Comparison of ENCODE assay signal across 8 mouse cellular contexts in genomic region chr11:61408184-61409027, GRCm38 (mm10). TPM values are rescaled to one million over a fixed set of nuclear protein-coding genes. Genes with fewer than 3 reads are reported as not detected.
DNase-seq lines count a peak whose midpoint lies in the region; ATAC-seq and TF ChIP-seq lines count a peak whose summit lies in the region.

No protein-coding gene starts in this region.

- peaks cover 37% of the 10 kb centered on the region for H3K27me3 ChIP-seq in erythroblast, embryonic 14.5 days (ENCODE audit: control insufficient read depth)
- no peaks in the 10 kb centered on the region for H3K27me3 ChIP-seq in heart, embryonic 14.5 days (ENCODE audit: control insufficient read depth, insufficient read depth, low read length)
- H3K27me3 ChIP-seq in kidney, postnatal 0 days (ENCODE audit: insufficient read depth, low read length): no peaks in the 10 kb centered on the region
- no peaks in the 10 kb centered on the region; the same call in 1 of the 2 replicates for H3K27me3 ChIP-seq in liver, embryonic 14.5 days (ENCODE audit: control insufficient read depth, insufficient read depth, low read length)
- no peaks in the 10 kb centered on the region for H3K27me3 ChIP-seq in stomach, embryonic 14.5 days (ENCODE audit: control insufficient read depth, insufficient read depth, low read length)

- H3K4me3 ChIP-seq in erythroblast, embryonic 14.5 days (replicated peaks): peak overlapping the region; percentile 82
- peak overlapping the region; percentile 84 to 98 for H3K4me3 ChIP-seq in heart, embryonic 14.5 days (ENCODE audit: control insufficient read depth in 1 of 2, insufficient read depth in 1 of 2, low read depth in 1 of 2, low read length in 2 of 2)
- H3K4me3 ChIP-seq in kidney, postnatal 0 days (replicated peaks; ENCODE audit: low read depth, low read length): peak overlapping the region; percentile 76
- H3K4me3 ChIP-seq in liver, embryonic 14.5 days (ENCODE audit: insufficient read depth in 1 of 2, low read depth in 2 of 2, low read length in 2 of 2): peak overlapping the region; percentile 60 to 68
- H3K4me3 ChIP-seq in stomach, embryonic 14.5 days (ENCODE audit: low read depth, low read length): peak overlapping the region; percentile 76

- peak overlapping the region; percentile 84 for H3K9ac ChIP-seq in heart, embryonic 14.5 days (ENCODE audit: low read length)
- peak overlapping the region; percentile 71 for H3K9ac ChIP-seq in kidney, postnatal 0 days (ENCODE audit: low read depth, low read length)
- H3K9ac ChIP-seq in liver, embryonic 14.5 days (replicated peaks): peak overlapping the region; percentile 35
- H3K9ac ChIP-seq in stomach, embryonic 14.5 days (replicated peaks; ENCODE audit: low read depth, low read length): peak overlapping the region; percentile 52

- TF ChIP-seq CTCF in brain, embryonic 14.5 days (IDR thresholded peaks at IDR 0.05; ENCODE audit: borderline replicate concordance, extremely low read depth, insufficient read depth, insufficient read length): no peak
- no peak for TF ChIP-seq CTCF in kidney, postnatal 0 days (IDR thresholded peaks at IDR 0.05; ENCODE audit: low read depth)
- TF ChIP-seq CTCF in liver, embryonic 14.5 days (IDR thresholded peaks at IDR 0.05; ENCODE audit: low read depth): no peak

- TF ChIP-seq EP300 in liver, embryonic 14.5 days (IDR thresholded peaks at IDR 0.05; ENCODE audit: low read depth): no peak

- peaks cover 15% of the 10 kb centered on the region for H3K4me1 ChIP-seq in erythroblast, embryonic 14.5 days (ENCODE audit: control insufficient read depth)
- 0 out of 4 replicates have a peak, but pooled peaks cover 0 to 2% of the 10 kb centered on the region in 2 experiments for H3K4me1 ChIP-seq in heart, embryonic 14.5 days (ENCODE audit: control insufficient read depth in 2 of 2, insufficient read depth in 2 of 2, low read length in 2 of 2)
- H3K4me1 ChIP-seq in kidney, postnatal 0 days (replicated peaks; ENCODE audit: insufficient read depth, low read length): no peaks in the 10 kb centered on the region
- H3K4me1 ChIP-seq in liver, embryonic 14.5 days (replicated peaks; ENCODE audit: control insufficient read depth in 2 of 2, insufficient read depth in 2 of 2, low read length in 1 of 2): peaks cover 0 to 3% of the 10 kb centered on the region in 2 experiments; a peak in 1 of 4 replicates
- H3K4me1 ChIP-seq in stomach, embryonic 14.5 days (ENCODE audit: control insufficient read depth, insufficient read depth, low read length): no peaks in the 10 kb centered on the region

- no peak for TF ChIP-seq POLR2A in brain, embryonic 14.5 days (IDR thresholded peaks at IDR 0.05; ENCODE audit: borderline replicate concordance, extremely low read depth, insufficient read depth, insufficient read length, poor library complexity, severe bottlenecking)

- WGBS in heart, embryonic 14.5 days: 1% methylated on average over 61 of the region's 64 CpGs
- WGBS in kidney, postnatal 0 days: under 1% methylated on average over 64 of the region's 64 CpGs
- under 1% methylated on average over 64 of the region's 64 CpGs for WGBS in liver, embryonic 14.5 days (ENCODE audit: insufficient replicate concordance)
- 1% methylated on average over 64 of the region's 64 CpGs for WGBS in stomach, embryonic 14.5 days

- ATAC-seq in heart, embryonic 14.5 days (ENCODE audit: insufficient number of reproducible peaks, insufficient read depth, low FRiP score, low read depth): peak; percentile 89
- peak; percentile 89 for ATAC-seq in kidney, postnatal 0 days (replicated peaks; ENCODE audit: low FRiP score, low read depth)
- ATAC-seq in liver, embryonic 14.5 days (ENCODE audit: insufficient read depth): peak; percentile 87
- ATAC-seq in stomach, embryonic 14.5 days (ENCODE audit: insufficient number of reproducible peaks, insufficient read depth, low FRiP score, low read depth): peak; percentile 88

- DNase-seq in CD4-positive helper T cell, adult 2 months (ENCODE audit: low read depth, low spot score): peak; percentile 40
- DNase-seq in brain, embryonic 14.5 days (ENCODE audit: low read depth): peak; percentile 88
- DNase-seq in kidney, postnatal 0 days (ENCODE audit: low spot score): peak; percentile 69
- peak in 1 of 3 experiments; percentile 37 for DNase-seq in liver, embryonic 14.5 days (ENCODE audit: low read depth in 3 of 3, low spot score in 3 of 3)
- DNase-seq in naive thymus-derived CD4-positive, alpha-beta T cell, adult 2 months (ENCODE audit: low read depth): peak; percentile 59

- peak overlapping the region; percentile 72 for H3K4me2 ChIP-seq in heart, embryonic 14.5 days (ENCODE audit: low read length)
- H3K4me2 ChIP-seq in kidney, postnatal 0 days (ENCODE audit: low read length): peak overlapping the region; percentile 58
- peak overlapping the region; percentile 66 for H3K4me2 ChIP-seq in liver, embryonic 14.5 days (ENCODE audit: low read depth)
- peak overlapping the region; percentile 53 for H3K4me2 ChIP-seq in stomach, embryonic 14.5 days (replicated peaks; ENCODE audit: low read depth, low read length)

- H3K27ac ChIP-seq in heart, embryonic 14.5 days (replicated peaks in 1 of 2; ENCODE audit: control insufficient read depth in 1 of 2, insufficient read depth in 1 of 2, low read depth in 2 of 2, low read length in 2 of 2): peak overlapping the region; percentile 98 to 99
- H3K27ac ChIP-seq in kidney, postnatal 0 days: peak overlapping the region; percentile 86
- peak overlapping the region; percentile 36 for H3K27ac ChIP-seq in liver, embryonic 14.5 days
- H3K27ac ChIP-seq in stomach, embryonic 14.5 days (ENCODE audit: low read length): peak overlapping the region; percentile 86

- H3K36me3 ChIP-seq in erythroblast, embryonic 14.5 days (ENCODE audit: control insufficient read depth): no peaks in the 10 kb centered on the region
- H3K36me3 ChIP-seq in heart, embryonic 14.5 days (ENCODE audit: control insufficient read depth, insufficient read depth, low read length): no peaks in the 10 kb centered on the region
- H3K36me3 ChIP-seq in kidney, postnatal 0 days (ENCODE audit: insufficient read depth, low read length): no peaks in the 10 kb centered on the region
- no peaks in the 10 kb centered on the region for H3K36me3 ChIP-seq in liver, embryonic 14.5 days (replicated peaks; ENCODE audit: control insufficient read depth, insufficient read depth, low read depth)
- H3K36me3 ChIP-seq in stomach, embryonic 14.5 days (ENCODE audit: control insufficient read depth, insufficient read depth, low read length): no peaks in the 10 kb centered on the region

- no peaks in the 10 kb centered on the region for H3K9me3 ChIP-seq in erythroblast, embryonic 14.5 days (ENCODE audit: control insufficient read depth, low read length)
- no peaks in the 10 kb centered on the region for H3K9me3 ChIP-seq in heart, embryonic 14.5 days (ENCODE audit: control insufficient read depth, low read length)
- H3K9me3 ChIP-seq in kidney, postnatal 0 days (replicated peaks; ENCODE audit: low read length): no peaks in the 10 kb centered on the region
- H3K9me3 ChIP-seq in liver, embryonic 14.5 days (ENCODE audit: control insufficient read depth, low read length): no peaks in the 10 kb centered on the region
- no peaks in the 10 kb centered on the region for H3K9me3 ChIP-seq in stomach, embryonic 14.5 days (ENCODE audit: control insufficient read depth, low read depth, low read length)

RNA-seq across cellular contexts. Expression of gene Slc47a1, which starts 30.3 kb away (rescaled TPM):
- polyA plus RNA-seq in brain, embryonic 14.5 days (2012; rRNA removed): 0.10 and 0.18 TPM in 2 replicates
- polyA plus RNA-seq in erythroblast, embryonic 14.5 days (2012): not detected in 2 replicates
- polyA plus RNA-seq in heart, embryonic 14.5 days (2014; fragmentation: Nextera tagmentation; extraction: Ambion mirVana): 22.0 and 25.3 TPM in 2 replicates
- 45.7 and 51.5 TPM in 2 replicates for polyA plus RNA-seq in kidney, postnatal 0 days (2015; fragmentation: Nextera tagmentation; extraction: Ambion mirVana)
- polyA plus RNA-seq in liver, embryonic 14.5 days (2012; rRNA removed): 5.8 and 6.2 TPM in 2 replicates
- polyA plus RNA-seq in liver, embryonic 14.5 days (2014; fragmentation: Nextera tagmentation; extraction: Ambion mirVana): 7.5 and 8.6 TPM in 2 replicates
- 0.20 and 0.34 TPM in 2 replicates for polyA plus RNA-seq in stomach, embryonic 14.5 days (2014; fragmentation: Nextera tagmentation; extraction: Ambion mirVana)

RNA-seq across cellular contexts. Expression of gene Rnf112, which starts 45.5 kb away (rescaled TPM):
- polyA plus RNA-seq in brain, embryonic 14.5 days (2012; rRNA removed): 62.5 and 88.6 TPM in 2 replicates
- polyA plus RNA-seq in erythroblast, embryonic 14.5 days (2012): not detected in 2 replicates
- 0.15 TPM in 1 of 2 replicates, not detected in the other for polyA plus RNA-seq in heart, embryonic 14.5 days (2014; fragmentation: Nextera tagmentation; extraction: Ambion mirVana)
- polyA plus RNA-seq in kidney, postnatal 0 days (2015; fragmentation: Nextera tagmentation; extraction: Ambion mirVana): 0.05 and 0.13 TPM in 2 replicates
- 0.04 and 0.17 TPM in 2 replicates for polyA plus RNA-seq in liver, embryonic 14.5 days (2012; rRNA removed)
- not detected in 2 replicates for polyA plus RNA-seq in liver, embryonic 14.5 days (2014; fragmentation: Nextera tagmentation; extraction: Ambion mirVana)
- 1.4 and 1.6 TPM in 2 replicates for polyA plus RNA-seq in stomach, embryonic 14.5 days (2014; fragmentation: Nextera tagmentation; extraction: Ambion mirVana)

Comparison
In these comparisons a context has a peak if more than half of its experiments do, and no peak if none do; other contexts are left out.
1. H3K27ac ChIP-seq: peak in every context shown above with its lines; median percentile 98 in heart, embryonic 14.5 days; 86 in kidney, postnatal 0 days; 86 in stomach, embryonic 14.5 days; 36 in liver, embryonic 14.5 days.
2. RNA of gene Rnf112, which starts 45.5 kb away (polyA plus RNA-seq): 62.5 to 88.6 TPM in brain, embryonic 14.5 days; 1.4 to 1.6 TPM in stomach, embryonic 14.5 days, 0.15 TPM in heart, embryonic 14.5 days, 0.05 to 0.13 TPM in kidney, postnatal 0 days, 0.04 to 0.17 TPM in liver, embryonic 14.5 days and not detected in erythroblast, embryonic 14.5 days; every median in the first group is over 10 times any median in the second.
3. Peak in every context shown above with its lines, with median percentiles within 50 percentile points of each other: H3K4me3 ChIP-seq, ATAC-seq, H3K4me2 ChIP-seq and H3K9ac ChIP-seq.